ENCODE assay signal across 14 mouse cellular contexts in the genomic region with DNA sequence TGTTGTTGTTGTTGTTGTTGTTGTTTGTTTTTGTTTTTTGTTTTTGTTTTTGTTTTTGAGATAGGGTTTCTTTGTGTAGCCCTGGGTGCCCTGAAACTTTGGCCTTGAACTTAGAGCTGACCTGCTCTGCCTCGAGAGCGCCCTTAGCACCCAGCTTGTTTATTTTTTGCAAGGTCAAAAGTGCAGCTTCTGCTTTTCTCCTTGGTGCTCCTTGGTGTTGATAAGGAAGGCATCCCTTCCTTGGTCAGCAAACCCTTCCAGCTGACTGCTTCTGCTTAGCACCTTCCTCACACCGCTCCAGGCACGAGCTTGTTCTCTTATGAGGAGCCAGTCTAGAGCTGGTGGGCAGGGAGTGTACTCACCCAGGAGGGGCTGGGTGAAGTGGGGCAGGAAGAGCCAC. TPM values are rescaled to one million over a fixed set of nuclear protein-coding genes. Genes with fewer than 3 reads are reported as not detected.
A peak's percentile ranks its signal among the peaks of the same experiment; 100 is the strongest.
DNase-seq lines count a peak whose midpoint lies in the region; ATAC-seq and TF ChIP-seq lines count a peak whose summit lies in the region.
"Had no signal": no experiment of that assay in that cellular context is flagged by ENCODE, and none has a peak within 500 bp of the region (broad histone marks: within the 10 kb centered on the region; RNA-seq: fewer than 3 reads in every experiment).

No protein-coding gene starts in this region.

- no peak overlapping the region for H3K9ac ChIP-seq in lung, embryonic 16.5 days (ENCODE audit: low read length)
- H3K9ac ChIP-seq: embryonic facial prominence, embryonic 15.5 days; forebrain, embryonic 12.5 days; midbrain, embryonic 13.5 days had no signal

- H3K27me3 ChIP-seq in kidney, adult 2 months (replicated peaks; ENCODE audit: control insufficient read depth, insufficient read depth, low read length) = no peaks in the 10 kb centered on the region
- H3K27me3 ChIP-seq in lung, embryonic 16.5 days (ENCODE audit: control insufficient read depth, insufficient read depth, low read depth, low read length) = no peaks in the 10 kb centered on the region
- no peaks in the 10 kb centered on the region for H3K27me3 ChIP-seq in splenic B cell, adult 2 months (ENCODE audit: control insufficient read depth, insufficient read depth, low read length, poor library complexity, severe bottlenecking)
- H3K27me3 ChIP-seq: embryonic facial prominence, embryonic 15.5 days; forebrain, embryonic 12.5 days; midbrain, embryonic 13.5 days had no signal

- WGBS in kidney, adult 2 months = 38% methylated on average over 4 of the region's 4 CpGs
- 29% methylated on average over 4 of the region's 4 CpGs for WGBS in lung, embryonic 16.5 days

- H3K4me3 ChIP-seq in kidney, adult 2 months (ENCODE audit: insufficient read depth, low read depth, low read length) = no peak overlapping the region
- H3K4me3 ChIP-seq in lung, embryonic 16.5 days (ENCODE audit: low read length) = no peak overlapping the region
- H3K4me3 ChIP-seq: embryonic facial prominence, embryonic 15.5 days; forebrain, embryonic 12.5 days; hindbrain, embryonic 10.5 days; midbrain, embryonic 13.5 days had no signal

- no peak for ATAC-seq in lung, embryonic 16.5 days (ENCODE audit: low read depth)
- ATAC-seq: CD4-positive, CD25-positive, alpha-beta regulatory T cell, adult 4 months; midbrain, embryonic 13.5 days had no signal

- H3K36me3 ChIP-seq in kidney, adult 2 months (ENCODE audit: control insufficient read depth, insufficient read depth, low read length) = no peaks in the 10 kb centered on the region
- H3K36me3 ChIP-seq in lung, embryonic 16.5 days (ENCODE audit: control insufficient read depth, insufficient read depth, low read length) = no peaks in the 10 kb centered on the region; the same call in 1 of the 2 replicates
- no peaks in the 10 kb centered on the region for H3K36me3 ChIP-seq in splenic B cell, adult 2 months (ENCODE audit: control insufficient read depth, insufficient read depth, low read length, poor library complexity, severe bottlenecking)
- H3K36me3 ChIP-seq: embryonic facial prominence, embryonic 15.5 days; forebrain, embryonic 12.5 days; hindbrain, embryonic 10.5 days had no signal

- no peaks in the 10 kb centered on the region for H3K9me3 ChIP-seq in lung, embryonic 16.5 days (ENCODE audit: control insufficient read depth, low read length)
- H3K9me3 ChIP-seq: embryonic facial prominence, embryonic 15.5 days; forebrain, embryonic 12.5 days; hindbrain, embryonic 10.5 days; midbrain, embryonic 13.5 days had no signal

- no peak for TF ChIP-seq POLR2A in kidney, adult 2 months (IDR thresholded peaks at IDR 0.05; ENCODE audit: low read depth, low read length)

- peak; percentile 56 for DNase-seq in kidney, adult 2 months
- no peak for DNase-seq in kidney, adult 11 months
- DNase-seq in lung, adult 18-20 months = no peak
- peak; percentile 47 for DNase-seq in MEL-GATA-1-ER (ENCODE audit: extremely low read depth, low read depth)
- peak; percentile 33 for DNase-seq in splenic B cell, adult 2 months (ENCODE audit: low read depth, low spot score)
- no peak for DNase-seq in right cerebral cortex, adult 18-20 months
- no peak for DNase-seq in cerebellum, adult 11 months
- DNase-seq: cerebellum, adult 11-12 months had no signal

- H3K4me1 ChIP-seq in kidney, adult 2 months (ENCODE audit: control insufficient read depth, insufficient read depth, low read length) = peaks cover 41% of the 10 kb centered on the region
- peaks cover 49% of the 10 kb centered on the region for H3K4me1 ChIP-seq in lung, embryonic 16.5 days (replicated peaks; ENCODE audit: control insufficient read depth, insufficient read depth, low read length)

- H3K27ac ChIP-seq in kidney, adult 2 months (ENCODE audit: insufficient read depth, low read depth, low read length) = peak overlapping the region; percentile 36; the same call in 1 of the 2 replicates
- H3K27ac ChIP-seq in lung, embryonic 16.5 days (ENCODE audit: low read length) = peak overlapping the region; percentile 88
- H3K27ac ChIP-seq: midbrain, embryonic 13.5 days had no signal

- no peak for TF ChIP-seq CTCF in kidney, adult 2 months (conservative IDR thresholded peaks at IDR 0.05; ENCODE audit: insufficient read depth, insufficient read length, low read depth, low read length)

- H3K4me2 ChIP-seq in lung, embryonic 16.5 days (ENCODE audit: low read depth, low read length) = no peak overlapping the region
- H3K4me2 ChIP-seq: embryonic facial prominence, embryonic 15.5 days; forebrain, embryonic 12.5 days; midbrain, embryonic 13.5 days had no signal

RNA-seq across cellular contexts. Expression of a gene that starts 11.7 kb away (rescaled TPM):
- polyA plus RNA-seq in kidney, adult 2 months (2012; rRNA removed) = 78.1 and 88.4 TPM in 2 replicates
- polyA plus RNA-seq in lung, embryonic 16.5 days (2015; fragmentation: Nextera tagmentation; extraction: Ambion mirVana) = 31.7 and 35.6 TPM in 2 replicates

RNA-seq across cellular contexts. Expression of a gene that starts 41.0 kb away (rescaled TPM):
- 97.2 and 106 TPM in 2 replicates for polyA plus RNA-seq in kidney, adult 2 months (2012; rRNA removed)
- 90.3 and 92.6 TPM in 2 replicates for polyA plus RNA-seq in lung, embryonic 16.5 days (2015; fragmentation: Nextera tagmentation; extraction: Ambion mirVana)

Comparison
In these comparisons a context has a peak if more than half of its experiments do, and no peak if none do; other contexts are left out.
1. DNase-seq: peak in kidney, adult 2 months (single experiment), MEL-GATA-1-ER (single experiment) and splenic B cell, adult 2 months (single experiment); none in kidney, adult 11 months (single experiment), lung, adult 18-20 months (0 of 2), right cerebral cortex, adult 18-20 months (single experiment) and cerebellum, adult 11 months (single experiment).